In genomic region chr6:137282050-137282449, GRCm38 (mm10) we compare ENCODE assay signal across 15 mouse cellular contexts. TPM values are rescaled to one million over a fixed set of nuclear protein-coding genes. Genes with fewer than 3 reads are reported as not detected.
"Had no signal": no experiment of that assay in that cellular context is flagged by ENCODE, and none has a peak within 500 bp of the region (broad histone marks: within the 10 kb centered on the region; RNA-seq: fewer than 3 reads in every experiment).

No protein-coding gene starts in this region.

- H3K4me3 ChIP-seq: limb, embryonic 13.5 days; midbrain, embryonic 12.5 days; neural tube, embryonic 13.5 days; stomach, embryonic 15.5 days had no signal

- H3K4me1 ChIP-seq: limb, embryonic 13.5 days; stomach, embryonic 15.5 days had no signal

- H3K4me2 ChIP-seq: limb, embryonic 13.5 days; midbrain, embryonic 12.5 days; neural tube, embryonic 13.5 days; stomach, embryonic 15.5 days had no signal

- H3K27ac ChIP-seq: kidney, postnatal 0 days; limb, embryonic 13.5 days; liver, embryonic 14.5 days; midbrain, embryonic 12.5 days; neural tube, embryonic 13.5 days; stomach, embryonic 15.5 days had no signal

- ATAC-seq: midbrain, embryonic 16.5 days had no signal

- H3K9ac ChIP-seq: limb, embryonic 13.5 days; liver, embryonic 14.5 days; midbrain, embryonic 12.5 days; neural tube, embryonic 13.5 days; stomach, embryonic 15.5 days had no signal

- H3K36me3 ChIP-seq: limb, embryonic 13.5 days; midbrain, embryonic 12.5 days; neural tube, embryonic 13.5 days; stomach, embryonic 15.5 days had no signal

- DNase-seq: kidney, adult 11 months; kidney, adult 9 months; kidney, postnatal 36 days; left cerebral cortex, postnatal 4 days; lung, adult 18-20 months; thymus, adult 2 months; thymus, postnatal 25 days had no signal

- H3K27me3 ChIP-seq: midbrain, embryonic 12.5 days; neural tube, embryonic 13.5 days; stomach, embryonic 15.5 days had no signal

- H3K9me3 ChIP-seq: limb, embryonic 13.5 days; midbrain, embryonic 12.5 days; neural tube, embryonic 13.5 days; stomach, embryonic 15.5 days had no signal

RNA-seq across cellular contexts. Expression of gene Ptpro, which starts 29.9 kb away (rescaled TPM):
- total RNA-seq: megakaryocyte-erythroid progenitor cell, adult 5-6 weeks had no signal
